Mouse (Mus musculus): Measurements from ENCODE around the gene Padi1.
A peak's percentile ranks its signal among the peaks of the same experiment; 100 is the strongest.

Padi1 gene

DNA sequence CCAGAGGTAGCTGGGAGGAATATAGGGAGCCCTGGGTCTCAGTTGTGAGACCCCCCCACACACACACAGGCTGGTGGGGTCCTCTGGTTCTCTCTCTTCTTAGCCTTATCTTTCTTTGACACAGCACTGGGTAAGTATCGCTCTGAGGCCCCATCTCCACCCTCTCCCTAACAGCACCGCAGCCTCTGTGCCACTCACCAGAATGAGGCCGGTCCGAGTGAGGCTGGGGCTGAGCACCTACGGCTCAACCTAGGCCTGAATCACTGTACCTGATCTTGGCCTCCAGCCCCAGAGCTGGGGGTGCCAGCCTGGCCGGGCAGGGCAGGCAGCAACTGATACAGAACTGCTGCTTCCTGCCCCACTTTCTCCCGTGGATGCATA lies 15.2 kb upstream of the Padi1 start:
- no peak for DNase-seq

- no peak for DNase-seq
Observed at GRCm38 (mm10) chr4:140860125-140860766, 14.7 kb upstream of the Padi1 start.

DNA sequence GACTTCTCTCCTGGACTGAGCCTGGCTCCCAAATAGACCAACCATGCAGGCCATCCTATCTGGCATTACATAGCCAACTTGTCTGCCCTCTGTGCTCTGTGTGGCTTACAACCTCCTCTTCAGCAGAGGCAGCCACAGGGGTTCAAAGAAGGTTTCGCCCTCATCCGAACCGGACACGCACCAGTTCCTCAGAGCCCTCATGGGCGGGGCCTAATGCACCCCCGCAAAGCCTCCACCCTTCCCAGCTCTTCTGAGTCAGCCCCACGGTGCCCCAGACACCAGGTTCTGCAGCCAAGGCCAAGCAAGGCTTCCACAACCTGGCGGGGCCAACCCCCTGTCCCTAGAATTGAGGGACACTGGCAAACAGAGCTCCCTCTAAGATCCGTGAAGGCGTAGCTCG lies 13.7 kb upstream of the Padi1 start:
- no peak for DNase-seq

DNA sequence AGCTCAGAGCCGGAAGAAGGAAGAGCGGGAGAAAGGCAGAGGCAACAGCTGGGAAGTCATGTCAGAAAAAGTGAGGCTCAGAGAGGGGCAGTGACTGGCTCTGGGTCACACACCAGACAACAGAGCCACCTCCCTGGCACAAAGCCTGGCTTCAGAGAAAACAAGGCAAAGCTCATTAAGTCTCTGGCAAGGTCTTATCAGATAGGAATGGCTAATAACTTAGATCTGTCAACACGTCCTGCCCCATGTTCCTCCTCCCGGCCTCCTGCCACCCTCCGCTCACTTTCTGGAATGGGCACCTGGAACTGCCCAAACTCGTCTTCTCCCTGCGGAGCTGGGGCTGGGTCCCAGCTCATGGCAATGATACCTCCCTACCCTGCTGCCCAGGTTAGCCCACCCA lies 12.2 kb upstream of the Padi1 start:
- DNase-seq = no peak

GRCm38 (mm10) chr4:140857041-140857440 lies 11.5 kb upstream of the Padi1 start:
- DNase-seq = no peak

GRCm38 (mm10) chr4:140855151-140855550 lies 9.6 kb upstream of the Padi1 start:
- no peak for DNase-seq

DNA sequence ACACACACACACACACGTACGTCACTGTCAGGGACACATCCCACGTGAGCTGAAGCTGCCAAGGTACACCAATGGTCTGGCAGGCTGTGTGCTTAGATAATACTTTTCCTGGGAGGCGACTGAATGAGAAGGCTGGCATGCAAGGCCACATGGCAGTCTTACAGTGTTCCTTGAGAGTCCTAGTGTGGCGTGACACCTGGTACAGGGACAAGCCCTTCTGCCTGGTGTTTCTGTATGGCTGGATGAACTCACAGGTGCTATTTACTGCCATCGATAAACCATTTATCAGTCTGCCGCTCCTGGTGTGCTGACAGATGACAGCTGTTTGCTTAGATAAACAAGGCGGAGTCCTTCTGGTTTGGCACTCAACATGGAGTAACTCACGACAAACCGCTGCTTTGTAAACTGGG lies 8.9 kb upstream of the Padi1 start:
- no peak for DNase-seq

DNA sequence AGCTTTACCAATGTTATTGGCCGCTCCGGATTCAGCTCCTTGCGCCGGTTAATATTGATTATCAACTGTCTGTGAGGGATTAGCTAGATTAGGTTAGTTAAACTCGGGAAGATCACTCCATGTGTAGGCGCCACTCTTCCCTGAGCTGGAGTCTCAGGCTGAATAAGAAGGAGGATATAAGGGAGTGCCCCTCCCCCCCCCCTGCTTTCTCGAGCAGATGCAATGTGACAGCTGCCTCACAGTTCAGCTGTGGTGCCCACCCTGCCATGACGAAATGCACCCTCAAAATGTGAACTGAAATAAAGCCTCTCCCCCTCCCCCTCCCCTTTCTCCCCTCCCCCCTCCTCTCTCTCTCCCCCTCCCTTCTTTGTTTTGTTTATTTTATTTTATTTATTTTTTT lies 8.0 kb upstream of the Padi1 start:
- DNase-seq = no peak

DNA sequence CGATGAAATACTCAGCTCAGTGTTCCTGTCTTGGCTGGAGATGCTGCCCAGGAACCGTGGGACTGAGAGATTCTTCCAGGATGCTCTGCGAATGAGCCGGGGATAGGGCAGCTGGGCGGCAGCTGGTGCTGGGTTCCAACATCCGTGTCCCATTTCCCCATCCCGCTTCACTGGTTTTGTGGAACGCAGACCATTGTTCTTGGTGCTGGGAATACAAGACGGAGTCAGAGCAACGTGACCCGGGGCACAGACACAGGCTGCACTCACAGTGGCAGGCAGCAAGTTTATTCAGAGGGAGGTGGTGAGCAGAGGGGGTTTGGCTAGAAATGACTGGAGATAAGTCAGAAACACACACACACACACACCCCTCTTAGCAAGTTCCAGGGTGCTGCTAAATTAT lies 3.7 kb upstream of the Padi1 start:
- DNase-seq = no peak

DNA sequence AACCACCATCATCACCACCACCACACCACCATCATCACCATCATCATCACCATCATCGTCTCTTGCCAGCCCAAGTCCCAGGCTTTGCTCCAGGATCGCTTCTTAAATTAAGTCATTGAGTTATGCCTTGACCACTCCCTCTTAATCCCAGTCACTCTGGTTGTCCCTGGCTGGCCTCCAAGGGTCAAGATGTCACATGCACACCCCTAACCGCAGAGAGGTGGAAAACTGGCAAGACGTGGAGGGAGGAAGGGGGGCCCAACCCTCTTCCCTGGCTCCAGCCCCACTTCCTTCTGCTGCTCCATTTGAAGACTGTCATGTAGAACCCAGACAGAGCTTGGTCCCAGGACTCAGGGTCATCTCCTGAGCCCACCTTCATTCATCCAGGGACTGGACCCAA lies 587 bp downstream of the Padi1 start:
- no peak for DNase-seq

- DNase-seq = no peak
Observed at GRCm38 (mm10) chr4:140843670-140844280, 1.8 kb downstream of the Padi1 start.

GRCm38 (mm10) chr4:140842909-140843308 lies 2.7 kb downstream of the Padi1 start:
- DNase-seq = no peak

GRCm38 (mm10) chr4:140837879-140838278 lies 7.7 kb downstream of the Padi1 start:
- no peak for DNase-seq

GRCm38 (mm10) chr4:140836208-140836866 lies 9.2 kb downstream of the Padi1 start:
- no peak for DNase-seq

GRCm38 (mm10) chr4:140835682-140836081 lies 9.9 kb downstream of the Padi1 start:
- DNase-seq = no peak

GRCm38 (mm10) chr4:140834327-140834934 lies 11.1 kb downstream of the Padi1 start:
- DNase-seq = no peak

- DNase-seq = no peak
Observed at GRCm38 (mm10) chr4:140832821-140833220, 12.8 kb downstream of the Padi1 start.

- no peak for DNase-seq
Observed at GRCm38 (mm10) chr4:140831808-140832207, 13.8 kb downstream of the Padi1 start.

DNA sequence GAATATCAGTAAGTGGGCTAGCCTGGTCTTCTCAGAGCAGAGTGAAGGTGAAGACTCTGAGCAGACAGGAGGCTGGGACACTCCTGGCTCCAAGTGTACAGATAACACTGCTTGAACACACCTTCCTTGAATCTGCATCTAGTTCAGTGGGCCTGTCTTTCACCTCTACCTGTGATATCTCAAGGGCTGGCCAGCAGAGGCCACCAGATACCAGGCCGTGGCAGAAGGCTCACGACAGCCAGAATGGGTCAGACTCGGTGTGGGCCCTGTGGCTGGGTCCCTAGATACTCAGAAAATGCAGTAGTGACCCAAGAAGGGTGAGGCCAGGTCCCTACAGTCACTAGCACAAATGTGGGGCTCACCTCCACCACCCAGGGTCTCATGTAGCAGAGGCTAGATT lies 18.3 kb downstream of the Padi1 start:
- no peak for DNase-seq

DNA sequence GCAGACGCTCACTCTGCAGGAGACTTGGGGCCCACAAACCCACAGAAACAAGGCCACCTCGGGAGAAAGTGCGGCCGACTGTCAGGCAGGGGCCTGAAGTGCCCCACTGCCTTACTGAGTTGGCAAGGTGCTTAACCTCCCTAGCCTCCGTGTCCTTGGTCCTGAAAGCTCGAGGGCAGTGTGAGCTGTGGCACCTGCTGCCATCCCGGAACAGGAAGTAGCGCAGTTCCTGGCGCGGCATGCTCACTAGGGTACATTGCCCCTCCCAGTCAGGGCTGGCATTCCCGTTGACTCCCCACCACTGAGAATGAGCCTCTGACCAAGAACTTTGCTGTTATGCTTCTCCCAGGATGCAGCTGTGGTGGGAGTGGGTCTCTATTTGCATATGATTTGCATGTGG lies 19.6 kb downstream of the Padi1 start:
- no peak for DNase-seq

DNA sequence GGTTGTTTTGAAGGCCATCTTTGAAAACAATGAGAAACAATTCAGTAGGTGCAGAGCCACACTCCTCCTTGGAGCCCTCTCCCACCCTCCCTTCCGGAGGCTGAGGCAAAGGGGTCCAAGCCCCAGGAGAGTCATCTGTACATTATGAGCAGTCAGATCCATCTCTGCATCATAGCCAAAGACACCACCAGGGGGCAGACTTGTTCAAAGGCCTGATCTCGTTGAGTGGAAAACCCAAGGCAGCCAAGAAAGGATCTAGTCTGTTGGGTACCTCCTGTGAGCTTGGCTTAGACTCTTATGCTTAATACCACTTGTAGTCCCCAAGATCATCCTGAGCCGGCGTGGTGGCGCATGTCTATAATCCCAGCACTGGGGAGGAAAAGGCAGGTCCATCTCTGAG lies 23.6 kb downstream of the Padi1 start:
- DNase-seq = peak; percentile 24

GRCm38 (mm10) chr4:140817413-140817812 lies 28.2 kb downstream of the Padi1 start:
- no peak for DNase-seq

- no peak for DNase-seq
Observed at GRCm38 (mm10) chr4:140815996-140816917, 29.3 kb downstream of the Padi1 start.
